Mouse (Mus musculus): ENCODE measurements around the gene Rps6ka2.
A peak's percentile ranks its signal among the peaks of the same experiment; 100 is the strongest.
"Not testable (repeated sequence)": the region's sequence is repeated elsewhere in the genome, so short reads cannot be mapped to it uniquely, and the experiment has no call there.

The Rps6ka2 gene

GRCm38 (mm10) chr17:7170304-7171295 is 685 bp downstream of the Rps6ka2 start:
- no peak for DNase-seq (ENCODE audit: low spot score)

GRCm38 (mm10) chr17:7173331-7174028 is 3.6 kb downstream of the Rps6ka2 start:
- no peak for DNase-seq (ENCODE audit: low spot score)

GRCm38 (mm10) chr17:7175293-7175692 is 5.4 kb downstream of the Rps6ka2 start:
- DNase-seq (ENCODE audit: low spot score) = no peak

GRCm38 (mm10) chr17:7176394-7176793 is 6.5 kb downstream of the Rps6ka2 start:
- no peak for DNase-seq (ENCODE audit: low spot score)

- DNase-seq (ENCODE audit: low spot score) = no peak
These were observed 8.3 kb downstream of the Rps6ka2 start for GRCm38 (mm10) chr17:7178196-7178595.

GRCm38 (mm10) chr17:7182187-7182586 is 12.3 kb downstream of the Rps6ka2 start:
- DNase-seq (ENCODE audit: low spot score) = no peak

- not testable (repeated sequence) for DNase-seq (ENCODE audit: low spot score)
These were observed 17.1 kb downstream of the Rps6ka2 start for GRCm38 (mm10) chr17:7187037-7187436.

GRCm38 (mm10) chr17:7189425-7189824 is 19.5 kb downstream of the Rps6ka2 start:
- DNase-seq (ENCODE audit: low spot score) = no peak

GRCm38 (mm10) chr17:7189975-7190374 is 20.1 kb downstream of the Rps6ka2 start:
- no peak for DNase-seq (ENCODE audit: low spot score)

GRCm38 (mm10) chr17:7194140-7194840 is 24.4 kb downstream of the Rps6ka2 start:
- DNase-seq (ENCODE audit: low spot score) = no peak

- DNase-seq (ENCODE audit: low spot score) = no peak
These were observed 27.4 kb downstream of the Rps6ka2 start for GRCm38 (mm10) chr17:7197121-7197925.

GRCm38 (mm10) chr17:7204771-7205406 is 35.0 kb downstream of the Rps6ka2 start:
- peak; percentile 31 for DNase-seq (ENCODE audit: low spot score)

GRCm38 (mm10) chr17:7206434-7207145 is 36.7 kb downstream of the Rps6ka2 start:
- DNase-seq (ENCODE audit: low spot score) = no peak

GRCm38 (mm10) chr17:7210648-7211047 is 40.7 kb downstream of the Rps6ka2 start:
- DNase-seq (ENCODE audit: low spot score) = no peak

- DNase-seq (ENCODE audit: low spot score) = no peak
These were observed 42.0 kb downstream of the Rps6ka2 start for GRCm38 (mm10) chr17:7211893-7212292.

- no peak for DNase-seq (ENCODE audit: low spot score)
These were observed 43.3 kb downstream of the Rps6ka2 start for GRCm38 (mm10) chr17:7213214-7213613.

GRCm38 (mm10) chr17:7214061-7214460 is 44.1 kb downstream of the Rps6ka2 start:
- no peak for DNase-seq (ENCODE audit: low spot score)

- DNase-seq (ENCODE audit: low spot score) = no peak
These were observed 47.9 kb downstream of the Rps6ka2 start for GRCm38 (mm10) chr17:7217791-7218329.

- DNase-seq (ENCODE audit: low spot score) = no peak
These were observed 48.5 kb downstream of the Rps6ka2 start for GRCm38 (mm10) chr17:7218396-7218795.
